Mouse (Mus musculus) intestine, embryonic 14.5 days (tissue): ENCODE results near the gene Ttc32. TPM values are rescaled to one million over a fixed set of nuclear protein-coding genes. Genes with fewer than 3 reads are reported as not detected.

Experiments used
- ATAC-seq: fragments of 200-750 bp; cut with Nextera tagmentation; replicated peaks from 2 replicates; pipeline ENCODE4 v1.8.0; 2017; ENCODE audit warnings: low read depth, moderate number of reproducible peaks, moderate TSS enrichment, moderate library complexity; ENCODE audit not compliant: low FRiP score, low TSS enrichment
- DNase-seq: peaks from one replicate; pipeline ENCODE4 v3.0.0-alpha.2; 2018; ENCODE audit warnings: low spot score
- H3K27ac ChIP-seq: fragments of 300-500 bp; sonication (generic); 2 replicates; pipeline ENCODE4 v1.5.1; 2014; ENCODE audit warnings: low read depth, mild to moderate bottlenecking, control low read depth
- H3K27me3 ChIP-seq: fragments of 300-500 bp; sonication (generic); replicated peaks from 2 replicates; pipeline ENCODE4 v1.6.1; 2014; ENCODE audit warnings: low read length, control low read depth; ENCODE audit not compliant: control insufficient read depth, insufficient read depth
- H3K36me3 ChIP-seq: fragments of 300-500 bp; sonication (generic); 2 replicates; pipeline ENCODE4 v1.6.1; 2014; ENCODE audit warnings: low read length, control low read depth; ENCODE audit not compliant: control insufficient read depth, insufficient read depth
- H3K4me1 ChIP-seq: fragments of 300-500 bp; sonication (generic); replicated peaks from 2 replicates; pipeline ENCODE4 v1.6.1; 2014; ENCODE audit warnings: low read length, control low read depth, mixed read lengths; ENCODE audit not compliant: control insufficient read depth, insufficient read depth
- H3K4me2 ChIP-seq: fragments of 300-500 bp; sonication (generic); 2 replicates; pipeline ENCODE4 v1.6.1; 2014; ENCODE audit warnings: low read length
- H3K4me3 ChIP-seq: fragments of 300-500 bp; sonication (generic); 2 replicates; pipeline ENCODE4 v1.5.1; 2014; ENCODE audit warnings: low read depth, low read length, control low read depth, mixed read lengths
- H3K9ac ChIP-seq: fragments of 300-500 bp; sonication (generic); 2 replicates; pipeline ENCODE4 v1.6.1; 2014; ENCODE audit warnings: mild to moderate bottlenecking, low read length
- H3K9me3 ChIP-seq: fragments of 300-500 bp; sonication (generic); 2 replicates; pipeline ENCODE4 v1.6.1; 2016; ENCODE audit warnings: low read length, control low read depth; ENCODE audit not compliant: control insufficient read depth
- WGBS: fragments of 180-500 bp; shearing (Covaris S2); extraction: QIAGEN DNeasy Blood & Tissue Kit; methylation state at CpG from one replicate; pipeline ENCODE4 v1.1.7; 2014; 5-methylcytosine and 5-hydroxymethylcytosine counted together
- polyA plus RNA-seq: library from polyadenylated mRNA; unstranded; fragments of >200 nt; fragmentation: Nextera tagmentation; extraction: Ambion mirVana; gene quantifications from 2 replicates; pipeline ENCODE4 v1.2.1, GENCODE M21; 2014

Gene Ttc32
- polyA plus RNA-seq, 1 experiment from 2014 or later: 25.6 TPM

- Histone ChIP-seq H3K9me3 (no peaks in the 10 kb centered on the region), H3K36me3 (0 out of 2 replicates have a peak, but pooled peaks cover 3% of the 10 kb centered on the region), H3K27ac (no peak overlapping the region), H3K9ac (no peak overlapping the region), H3K4me1 (no peaks in the 10 kb centered on the region), H3K27me3 (no peaks in the 10 kb centered on the region), H3K4me2 (no peak overlapping the region), H3K4me3 (no peak overlapping the region)
- no peak for ATAC-seq
- no peak for DNase-seq
These were observed 3.3 kb downstream of the Ttc32 start for GRCm38 (mm10) chr12:9033140-9033539.

- Histone ChIP-seq H3K27me3 (no peaks in the 10 kb centered on the region), H3K4me1 (no peaks in the 10 kb centered on the region), H3K4me2 (no peak overlapping the region), H3K9me3 (no peaks in the 10 kb centered on the region), H3K9ac (no peak overlapping the region), H3K36me3 (0 out of 2 replicates have a peak, but pooled peaks cover 6% of the 10 kb centered on the region), H3K4me3 (no peak overlapping the region), H3K27ac (no peak overlapping the region)
- ATAC-seq (no peak), DNase-seq (no peak)
- WGBS: 82% methylated on average over 9 of the region's 9 CpGs
These were observed 6.6 kb downstream of the Ttc32 start for GRCm38 (mm10) chr12:9036409-9036808.

DNA sequence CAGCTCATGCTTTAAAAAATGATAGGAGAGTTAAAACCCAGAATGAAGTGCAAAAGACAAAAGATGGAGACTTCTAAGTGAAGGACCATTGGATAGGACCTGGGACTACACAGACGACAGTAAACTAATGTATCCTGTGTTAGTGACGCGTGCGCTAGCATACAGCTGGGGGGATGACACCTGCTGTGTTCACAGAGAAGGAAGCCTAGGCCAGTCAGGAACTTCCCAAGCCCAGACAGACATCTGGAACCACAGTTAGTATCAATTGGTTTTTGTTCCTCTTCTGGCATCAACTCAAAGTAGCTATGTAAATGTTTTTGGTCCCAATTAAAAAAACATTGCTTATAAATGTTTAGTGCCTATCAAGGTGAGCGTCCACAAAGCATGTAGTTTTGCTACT lies 10.4 kb downstream of the Ttc32 start:
- no peaks in the 10 kb centered on the region for H3K27me3 ChIP-seq
- no peaks in the 10 kb centered on the region for H3K9me3 ChIP-seq
- no peak overlapping the region for H3K4me3 ChIP-seq
- 82% methylated on average over 5 of the region's 5 CpGs for WGBS
- no peak overlapping the region for H3K27ac ChIP-seq
- H3K4me1 ChIP-seq: no peaks in the 10 kb centered on the region
- 0 out of 2 replicates have a peak, but pooled peaks cover 10% of the 10 kb centered on the region for H3K36me3 ChIP-seq
- DNase-seq (peak; percentile 6), ATAC-seq (no peak)
- H3K4me2 ChIP-seq: no peak overlapping the region
- H3K9ac ChIP-seq: no peak overlapping the region

DNA sequence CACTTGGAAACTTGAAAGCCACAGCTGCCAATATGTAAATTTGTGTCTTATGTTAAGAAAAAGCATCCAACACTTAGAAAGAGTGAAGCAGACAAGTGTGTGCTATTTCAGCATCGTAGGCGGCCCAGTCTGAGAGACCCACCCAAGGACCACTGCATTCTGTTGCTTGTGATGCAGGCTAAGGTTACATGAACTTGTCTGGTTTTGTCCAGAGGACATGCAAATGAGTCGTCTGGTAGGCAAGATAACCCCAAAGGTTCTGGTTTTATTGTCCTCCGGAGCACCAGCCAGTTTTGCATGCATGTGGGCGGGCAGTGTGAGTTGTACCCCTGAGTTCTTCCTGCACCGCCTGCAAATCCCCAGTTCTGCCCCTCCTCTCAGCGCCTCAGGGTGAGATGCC lies 10.9 kb downstream of the Ttc32 start:
- 71% methylated on average over 7 of the region's 7 CpGs for WGBS
- Histone ChIP-seq H3K27me3 (no peaks in the 10 kb centered on the region), H3K4me3 (no peak overlapping the region), H3K9me3 (no peaks in the 10 kb centered on the region), H3K36me3 (0 out of 2 replicates have a peak, but pooled peaks cover 10% of the 10 kb centered on the region), H3K9ac (no peak overlapping the region), H3K4me2 (no peak overlapping the region), H3K27ac (no peak overlapping the region), H3K4me1 (no peaks in the 10 kb centered on the region)
- ATAC-seq (no peak), DNase-seq (peak; percentile 7)

DNA sequence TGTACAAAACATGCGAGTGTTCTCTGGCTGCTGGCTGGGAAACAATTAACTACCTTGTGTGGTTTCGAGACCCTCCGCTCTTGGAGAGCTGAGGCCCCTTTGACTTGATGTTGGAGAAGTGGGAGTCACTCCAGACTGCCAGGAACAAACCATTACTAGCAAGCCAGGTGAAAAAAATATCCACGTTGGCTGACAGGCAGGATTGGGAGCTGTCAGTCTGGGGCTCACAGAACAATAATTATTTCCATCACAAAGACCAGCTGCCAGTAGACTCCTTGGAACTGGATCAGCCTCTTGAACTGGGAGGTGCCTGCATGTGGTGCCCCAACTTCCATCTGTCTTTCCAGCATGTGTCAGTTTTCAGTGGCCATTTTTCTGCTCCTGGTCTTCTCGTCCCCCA lies 12.5 kb downstream of the Ttc32 start:
- 81% methylated on average over 5 of the region's 5 CpGs for WGBS
- Histone ChIP-seq H3K4me1 (no peaks in the 10 kb centered on the region), H3K4me3 (no peak overlapping the region)

DNA sequence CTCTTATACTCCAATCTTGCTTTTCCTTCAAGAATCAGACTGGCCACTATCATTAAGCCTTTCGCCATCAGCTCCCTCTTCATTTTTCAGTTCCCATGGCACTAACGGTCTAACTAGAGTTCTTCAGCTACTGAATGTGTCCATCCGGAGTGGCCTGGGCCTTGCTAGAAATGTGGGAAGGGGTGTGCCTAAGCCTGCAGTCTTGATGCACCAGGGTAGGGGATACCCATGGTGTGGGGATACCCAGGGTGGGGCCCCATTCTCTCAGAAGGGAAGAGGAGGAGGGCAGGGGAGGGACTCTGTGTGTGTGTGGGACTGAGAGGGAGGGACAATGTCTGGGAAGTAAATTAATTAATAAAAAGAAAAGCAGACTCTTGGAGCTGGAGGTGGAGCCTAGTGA lies 13.0 kb downstream of the Ttc32 start:
- Histone ChIP-seq H3K9me3 (no peaks in the 10 kb centered on the region), H3K36me3 (0 out of 2 replicates have a peak, but pooled peaks cover 10% of the 10 kb centered on the region), H3K4me2 (no peak overlapping the region), H3K4me3 (no peak overlapping the region), H3K27ac (no peak overlapping the region), H3K9ac (no peak overlapping the region), H3K4me1 (no peaks in the 10 kb centered on the region), H3K27me3 (no peaks in the 10 kb centered on the region)
- DNase-seq (no peak), ATAC-seq (no peak)
- 85% methylated on average over 3 of the region's 3 CpGs for WGBS

More for the DNA sequence above, 12.5 kb downstream of the Ttc32 start:
- no peaks in the 10 kb centered on the region for H3K9me3 ChIP-seq
- no peak overlapping the region for H3K4me2 ChIP-seq
- DNase-seq (no peak), ATAC-seq (no peak)
- 0 out of 2 replicates have a peak, but pooled peaks cover 10% of the 10 kb centered on the region for H3K36me3 ChIP-seq
- H3K9ac ChIP-seq: no peak overlapping the region
- H3K27me3 ChIP-seq: no peaks in the 10 kb centered on the region
- no peak overlapping the region for H3K27ac ChIP-seq

DNA sequence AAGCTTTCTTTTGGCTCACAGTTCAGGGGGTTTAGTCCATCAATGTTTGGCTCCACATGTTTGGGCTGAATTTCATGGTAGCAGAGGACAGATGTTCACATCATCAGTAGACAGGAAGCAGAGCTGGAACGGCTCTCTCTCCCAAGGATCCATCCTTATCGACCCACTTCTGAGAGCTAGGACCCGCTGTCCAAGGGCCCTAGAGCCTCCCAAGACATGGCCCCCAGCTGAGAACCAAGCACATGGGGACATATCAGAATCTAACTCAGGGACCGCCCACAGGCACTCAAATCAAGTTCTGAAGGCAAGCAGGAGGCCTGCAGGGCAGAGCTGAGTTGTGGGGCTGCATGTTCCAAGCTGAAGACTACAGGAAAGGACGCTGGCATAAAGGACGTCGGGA lies 14.9 kb downstream of the Ttc32 start:
- Histone ChIP-seq H3K9me3 (no peaks in the 10 kb centered on the region), H3K4me2 (no peak overlapping the region), H3K27ac (no peak overlapping the region), H3K27me3 (no peaks in the 10 kb centered on the region), H3K9ac (no peak overlapping the region), H3K36me3 (0 out of 2 replicates have a peak, but pooled peaks cover 5% of the 10 kb centered on the region), H3K4me3 (no peak overlapping the region), H3K4me1 (no peaks in the 10 kb centered on the region)
- no peak for ATAC-seq
- WGBS: 94% methylated on average over 7 of the region's 7 CpGs
- no peak for DNase-seq

DNA sequence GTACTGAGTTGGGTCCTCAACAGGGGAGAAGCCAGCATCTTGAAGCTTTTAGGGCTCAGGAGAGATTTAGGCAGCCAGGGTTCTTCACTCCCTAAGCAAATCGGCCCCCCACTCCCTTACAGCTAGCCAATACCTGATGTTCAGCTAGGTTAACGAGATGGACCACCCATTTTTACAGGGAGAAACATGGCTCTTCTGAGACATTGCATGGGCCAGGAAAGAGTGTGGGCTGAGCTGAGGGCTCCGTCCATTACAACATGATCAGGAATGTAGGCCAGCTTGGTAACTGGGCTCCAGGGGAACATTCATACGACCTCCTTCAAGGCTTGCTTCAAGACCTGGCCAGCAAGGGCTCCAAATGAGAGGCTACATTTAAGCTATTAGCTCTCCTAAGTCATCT lies 16.9 kb downstream of the Ttc32 start:
- Histone ChIP-seq H3K27me3 (no peaks in the 10 kb centered on the region), H3K9me3 (no peaks in the 10 kb centered on the region), H3K9ac (no peak overlapping the region), H3K4me3 (no peak overlapping the region), H3K27ac (no peak overlapping the region), H3K4me2 (no peak overlapping the region), H3K4me1 (no peaks in the 10 kb centered on the region), H3K36me3 (0 out of 2 replicates have a peak, but pooled peaks cover 4% of the 10 kb centered on the region)
- no peak for ATAC-seq
- no peak for DNase-seq
- 82% methylated on average over 4 of the region's 4 CpGs for WGBS

DNA sequence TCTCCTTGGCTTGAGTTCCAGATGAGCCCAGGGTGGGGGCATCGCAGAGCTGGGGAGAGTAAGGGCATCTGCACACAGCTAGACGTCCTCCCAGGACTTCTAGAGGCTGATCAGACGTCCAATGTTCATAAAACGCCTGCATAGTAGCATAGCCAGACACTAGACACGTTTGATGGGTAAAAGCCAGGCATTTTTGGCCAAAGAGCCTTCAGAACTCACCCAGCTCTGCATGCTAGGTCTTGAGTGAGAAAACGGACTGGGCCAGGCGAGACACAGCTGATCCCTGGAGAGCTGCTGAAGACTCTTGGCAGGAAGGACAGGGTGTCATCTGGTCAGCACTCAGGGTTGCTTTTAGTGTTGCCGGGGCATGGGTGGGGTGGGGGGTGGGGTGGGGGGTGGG lies 18.3 kb downstream of the Ttc32 start:
- H3K9ac ChIP-seq: no peak overlapping the region
- H3K4me3 ChIP-seq: no peak overlapping the region
- H3K27me3 ChIP-seq: no peaks in the 10 kb centered on the region
- no peaks in the 10 kb centered on the region for H3K4me1 ChIP-seq
- H3K27ac ChIP-seq: no peak overlapping the region
- ATAC-seq: no peak
- no peaks in the 10 kb centered on the region for H3K36me3 ChIP-seq
- no peak overlapping the region for H3K4me2 ChIP-seq
- no peaks in the 10 kb centered on the region for H3K9me3 ChIP-seq
- DNase-seq: no peak
- WGBS: 75% methylated on average over 8 of the region's 8 CpGs
